Mouse (Mus musculus) inflammation-experienced regulatory T-cells, adult 16 weeks (primary cell): ENCODE measurements around the gene Heatr6. TPM values are rescaled to one million over a fixed set of nuclear protein-coding genes. Genes with fewer than 3 reads are reported as not detected.

Experiments used
- polyA plus RNA-seq: library from polyadenylated mRNA; unstranded; fragments of 100-300 nt; shearing (Covaris generic); gene quantifications from one replicate; pipeline ENCODE4 v1.2.1, GENCODE M21; 2017

Gene Heatr6
- polyA plus RNA-seq: 45.3 TPM

GRCm38 (mm10) chr11:83753581-83754181, at the start of gene Heatr6:
Gene Heatr6 (plus strand): TSS chr11:83753696.

DNA sequence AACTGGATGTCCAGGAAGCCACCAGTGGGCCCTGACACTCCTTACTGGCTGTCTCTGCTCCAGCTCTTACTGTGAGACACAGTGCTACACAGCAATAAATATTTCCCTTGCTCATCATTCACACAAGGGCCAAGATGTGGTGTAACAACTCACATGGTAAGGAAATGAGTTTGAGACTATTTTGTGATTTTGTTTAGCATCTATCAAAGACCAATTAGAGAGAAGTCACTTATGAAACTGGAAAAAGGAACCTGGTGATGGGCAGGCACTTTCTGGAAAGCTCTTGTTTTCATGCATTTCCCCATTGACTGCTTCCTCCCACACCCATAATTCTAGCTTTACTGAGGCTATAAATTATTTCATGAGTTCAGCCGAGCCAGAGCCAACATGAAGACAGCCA, 49.8 kb upstream of the Heatr6 start, which contains the start of gene Wfdc17:
TSS of gene Wfdc17 (plus strand) at position 287 of the 400 bp plus-strand sequence.

DNA sequence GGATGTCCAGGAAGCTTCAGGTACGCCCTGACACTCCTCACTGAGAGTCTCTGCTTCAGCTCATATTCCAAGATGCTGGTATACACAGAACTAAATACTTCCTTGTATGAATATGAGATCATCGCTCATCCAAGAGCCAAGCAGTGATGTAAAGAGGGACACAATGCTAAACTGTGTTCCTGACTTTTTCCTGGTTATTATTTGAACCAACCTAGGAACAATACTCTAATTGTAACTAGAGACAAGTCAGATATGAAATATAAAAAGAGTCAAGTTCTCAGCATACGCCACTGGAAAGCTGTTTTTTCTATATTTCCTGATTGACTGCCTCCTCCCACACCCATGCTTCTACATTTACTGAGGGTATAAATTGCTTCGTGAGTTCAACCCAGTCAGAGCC, 44.8 kb upstream of the Heatr6 start, which contains the start of gene Wfdc18:
TSS of gene Wfdc18 (plus strand) at position 301 of the 400 bp plus-strand sequence.

GRCm38 (mm10) chr11:83746681-83747080, 6.8 kb upstream of the Heatr6 start, which contains the start of gene Wfdc21:
Gene Wfdc21 (plus strand): TSS chr11:83746940.

Other genes with a start within 250 kb of the Heatr6 start
- 0.30 TPM for gene Heatr9, start 231.5 kb upstream of the Heatr6 start, polyA plus RNA-seq
- gene Ccl5, start 223.2 kb upstream of the Heatr6 start, polyA plus RNA-seq: 149 TPM
- not detected for gene Ccl9, start 175.1 kb upstream of the Heatr6 start, polyA plus RNA-seq
- 0.62 TPM for gene Ccl6, start 160.6 kb upstream of the Heatr6 start, polyA plus RNA-seq
- not detected for gene Rpl9-ps1, start 108.1 kb upstream of the Heatr6 start, polyA plus RNA-seq
- 0.78 TPM for gene Ccl3, start 104.3 kb upstream of the Heatr6 start, polyA plus RNA-seq
- gene Ccl4, start 91.1 kb upstream of the Heatr6 start, polyA plus RNA-seq: 7.7 TPM
- gene Wfdc17, start 49.7 kb upstream of the Heatr6 start, polyA plus RNA-seq: 1.4 TPM
- not detected for gene Wfdc18, start 44.7 kb upstream of the Heatr6 start, polyA plus RNA-seq
- gene Wfdc21, start 6.8 kb upstream of the Heatr6 start, polyA plus RNA-seq: not detected
- gene Hnf1b, start 96.4 kb downstream of the Heatr6 start, polyA plus RNA-seq: not detected
- 76.4 TPM for gene Ddx52, start 188.4 kb downstream of the Heatr6 start, polyA plus RNA-seq
- 8.6 TPM for gene Synrg, start 210.7 kb downstream of the Heatr6 start, polyA plus RNA-seq